Comparison of ENCODE assay signal across 12 mouse cellular contexts in genomic region chr11:97365556-97365955, GRCm38 (mm10). TPM values are rescaled to one million over a fixed set of nuclear protein-coding genes. Genes with fewer than 3 reads are reported as not detected.
DNase-seq lines count a peak whose midpoint lies in the region; ATAC-seq and TF ChIP-seq lines count a peak whose summit lies in the region.
"Had no signal": no experiment of that assay in that cellular context is flagged by ENCODE, and none has a peak within 500 bp of the region (broad histone marks: within the 10 kb centered on the region; RNA-seq: fewer than 3 reads in every experiment).

No protein-coding gene starts in this region.

- no peaks in the 10 kb centered on the region for H3K36me3 ChIP-seq in heart, embryonic 12.5 days
- H3K36me3 ChIP-seq in testis, adult 2 months (ENCODE audit: control insufficient read depth, insufficient read depth, low read length) = peaks cover 9% of the 10 kb centered on the region
- H3K36me3 ChIP-seq in liver, postnatal 0 days (replicated peaks; ENCODE audit: insufficient read depth, low read length) = no peaks in the 10 kb centered on the region; the same call in 1 of the 2 replicates

- H3K4me1 ChIP-seq in heart, embryonic 12.5 days (replicated peaks) = peaks cover 34% of the 10 kb centered on the region
- H3K4me1 ChIP-seq in testis, adult 2 months (ENCODE audit: control insufficient read depth, insufficient read depth, low read length) = peaks cover 7% of the 10 kb centered on the region
- H3K4me1 ChIP-seq in liver, postnatal 0 days (ENCODE audit: insufficient read depth) = peaks cover 30% of the 10 kb centered on the region

- no peak for DNase-seq in heart, postnatal 10 days
- no peak for DNase-seq in testis, postnatal 10 days (ENCODE audit: low spot score)
- DNase-seq in liver, postnatal 0 days = no peak
- DNase-seq in adrenal gland, adult 18-20 months (ENCODE audit: low spot score in 2 of 2) = no peak
- no peak for DNase-seq in urinary bladder, adult 2 months (ENCODE audit: low spot score)
- no peak for DNase-seq in urinary bladder, postnatal 36 days (ENCODE audit: low spot score in 2 of 2)
- DNase-seq: cerebellum, adult 11 months; retina, postnatal 1 day had no signal

- H3K9me3 ChIP-seq in heart, embryonic 12.5 days (replicated peaks) = no peaks in the 10 kb centered on the region
- no peaks in the 10 kb centered on the region for H3K9me3 ChIP-seq in liver, postnatal 0 days (ENCODE audit: low read length)

- TF ChIP-seq POLR2A in testis, adult 2 months (IDR thresholded peaks at IDR 0.05; ENCODE audit: control insufficient read depth, low read depth, low read length) = no peak

- H3K27ac ChIP-seq in heart, embryonic 12.5 days (ENCODE audit: poor library complexity, severe bottlenecking) = no peak overlapping the region
- no peak overlapping the region for H3K27ac ChIP-seq in testis, adult 2 months (ENCODE audit: control insufficient read depth, insufficient read depth, low read depth, low read length)
- no peak overlapping the region for H3K27ac ChIP-seq in liver, postnatal 0 days (ENCODE audit: low read depth)

- no peak for TF ChIP-seq EP300 in liver, postnatal 0 days (IDR thresholded peaks at IDR 0.05; ENCODE audit: low read depth)

- TF ChIP-seq CTCF in testis, adult 2 months (IDR thresholded peaks at IDR 0.05; ENCODE audit: control insufficient read depth, insufficient read depth, insufficient replicate concordance, low read depth, low read length) = no peak
- no peak for TF ChIP-seq CTCF in liver, postnatal 0 days (IDR thresholded peaks at IDR 0.05; ENCODE audit: low read depth)

- H3K4me2 ChIP-seq in heart, embryonic 12.5 days = peak overlapping the region; percentile 92
- no peak overlapping the region for H3K4me2 ChIP-seq in liver, postnatal 0 days (ENCODE audit: low read depth, low read length)

- intact Hi-C loops in heart, postnatal 10 days (cut with DNase I) = no loop called here

- 43% methylated on average over 1 of the region's 1 CpGs for WGBS in heart, embryonic 12.5 days
- 52% methylated on average over 1 of the region's 1 CpGs for WGBS in liver, postnatal 0 days (ENCODE audit: insufficient replicate concordance)

- H3K27me3 ChIP-seq in heart, embryonic 12.5 days (replicated peaks) = no peaks in the 10 kb centered on the region
- H3K27me3 ChIP-seq in testis, adult 2 months (ENCODE audit: control insufficient read depth, insufficient read depth, low read length) = no peaks in the 10 kb centered on the region
- H3K27me3 ChIP-seq in liver, postnatal 0 days (ENCODE audit: insufficient read depth, low read length) = no peaks in the 10 kb centered on the region
- H3K27me3 ChIP-seq: CH12.LX had no signal

- peak overlapping the region; percentile 8; the same call in 1 of the 2 replicates for H3K9ac ChIP-seq in heart, embryonic 12.5 days
- peak overlapping the region; percentile 34; the same call in 1 of the 2 replicates for H3K9ac ChIP-seq in liver, postnatal 0 days (replicated peaks)

- H3K4me3 ChIP-seq in heart, embryonic 12.5 days = no peak overlapping the region
- peak overlapping the region; percentile 73 for H3K4me3 ChIP-seq in testis, adult 2 months (ENCODE audit: control insufficient read depth, low read depth, low read length)
- H3K4me3 ChIP-seq in liver, postnatal 0 days (ENCODE audit: low read depth, low read length) = no peak overlapping the region

- no peak for ATAC-seq in heart, embryonic 12.5 days (ENCODE audit: insufficient number of reproducible peaks, low FRiP score)
- no peak for ATAC-seq in liver, postnatal 0 days
- ATAC-seq: intestine, embryonic 16.5 days had no signal

RNA-seq across cellular contexts. Expression of gene Socs7, which starts 3.2 kb away (rescaled TPM):
- polyA plus RNA-seq in heart, embryonic 12.5 days (2016; fragmentation: Nextera tagmentation; extraction: Ambion mirVana) = 5.4 and 6.0 TPM in 2 replicates
- 10 to 100 TPM; 19.9 to 20.2 TPM for total RNA-seq in heart, postnatal 10 days (2021)
- 90.3 and 96.2 TPM in 2 replicates for polyA plus RNA-seq in testis, adult 2 months (2012; rRNA removed)
- 0.89 and 0.92 TPM in 2 replicates for polyA plus RNA-seq in liver, postnatal 0 days (2015; fragmentation: Nextera tagmentation; extraction: Ambion mirVana)
- 10 to 100 TPM; 21.1 to 22.2 TPM for total RNA-seq in adrenal gland, adult 18-20 months (2021)
- 9.1 and 9.7 TPM in 2 replicates for polyA plus RNA-seq in urinary bladder, adult 2 months (2012; rRNA removed)

RNA-seq across cellular contexts. Expression of gene Gpr179, which starts 13.7 kb away (rescaled TPM):
- 0.06 and 0.08 TPM in 2 replicates for polyA plus RNA-seq in heart, embryonic 12.5 days (2016; fragmentation: Nextera tagmentation; extraction: Ambion mirVana)
- total RNA-seq in heart, postnatal 10 days (2021) = under 1 TPM; 0.02 to 0.05 TPM
- polyA plus RNA-seq in testis, adult 2 months (2012; rRNA removed) = 0.95 and 0.97 TPM in 2 replicates
- polyA plus RNA-seq in liver, postnatal 0 days (2015; fragmentation: Nextera tagmentation; extraction: Ambion mirVana) = 0.04 TPM in 1 of 2 replicates, not detected in the other
- 1 to 10 TPM; 1.3 to 2.0 TPM for total RNA-seq in adrenal gland, adult 18-20 months (2021)
- 0.11 and 0.25 TPM in 2 replicates for polyA plus RNA-seq in urinary bladder, adult 2 months (2012; rRNA removed)

RNA-seq across cellular contexts. Expression of gene Arhgap23, which starts 49.8 kb away (rescaled TPM):
- 12.4 and 12.5 TPM in 2 replicates for polyA plus RNA-seq in heart, embryonic 12.5 days (2016; fragmentation: Nextera tagmentation; extraction: Ambion mirVana)
- 10 to 100 TPM; 34.4 to 34.7 TPM for total RNA-seq in heart, postnatal 10 days (2021)
- 27.7 and 30.5 TPM in 2 replicates for polyA plus RNA-seq in testis, adult 2 months (2012; rRNA removed)
- polyA plus RNA-seq in liver, postnatal 0 days (2015; fragmentation: Nextera tagmentation; extraction: Ambion mirVana) = 5.6 and 5.7 TPM in 2 replicates
- 10 to 100 TPM; 22.1 to 25.4 TPM for total RNA-seq in adrenal gland, adult 18-20 months (2021)
- polyA plus RNA-seq in urinary bladder, adult 2 months (2012; rRNA removed) = 26.0 and 33.0 TPM in 2 replicates

RNA-seq across cellular contexts. Expression of gene Mrpl45, which starts 50.0 kb away (rescaled TPM):
- 62.7 and 63.4 TPM in 2 replicates for polyA plus RNA-seq in heart, embryonic 12.5 days (2016; fragmentation: Nextera tagmentation; extraction: Ambion mirVana)
- total RNA-seq in heart, postnatal 10 days (2021) = 10 to 100 TPM; 44.1 to 51.8 TPM
- polyA plus RNA-seq in testis, adult 2 months (2012; rRNA removed) = 8.7 and 9.0 TPM in 2 replicates
- polyA plus RNA-seq in liver, postnatal 0 days (2015; fragmentation: Nextera tagmentation; extraction: Ambion mirVana) = 18.3 and 19.8 TPM in 2 replicates
- total RNA-seq in adrenal gland, adult 18-20 months (2021) = 10 to 100 TPM; 29.7 to 40.0 TPM
- 20.2 and 22.0 TPM in 2 replicates for polyA plus RNA-seq in urinary bladder, adult 2 months (2012; rRNA removed)
